ENCODE assay signal across 9 mouse cellular contexts in the genomic region with DNA sequence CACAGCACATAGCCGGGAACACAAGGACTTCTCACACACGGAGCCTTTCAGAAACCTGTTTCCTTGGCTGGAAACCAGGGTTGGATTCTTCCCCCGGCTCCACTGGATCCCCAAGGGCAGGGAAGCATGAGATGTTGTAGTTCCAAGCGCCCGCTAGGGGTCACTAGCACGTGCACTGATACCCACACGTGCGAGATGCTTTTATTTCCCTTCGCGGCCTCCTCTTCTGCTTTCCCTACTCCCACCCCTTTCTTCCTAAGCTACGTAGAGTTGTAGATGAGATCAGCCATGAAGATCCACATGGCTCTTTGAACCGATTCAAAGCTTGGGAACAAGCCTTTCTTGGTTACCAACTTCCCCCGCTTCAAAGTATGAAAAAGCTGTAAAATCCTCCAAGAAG. TPM values are rescaled to one million over a fixed set of nuclear protein-coding genes. Genes with fewer than 3 reads are reported as not detected.
DNase-seq lines count a peak whose midpoint lies in the region; ATAC-seq lines count a peak whose summit lies in the region.
"Had no signal": no experiment of that assay in that cellular context is flagged by ENCODE, and none has a peak within 500 bp of the region (broad histone marks: within the 10 kb centered on the region; RNA-seq: fewer than 3 reads in every experiment).

No protein-coding gene starts in this region.

- no peak overlapping the region for H3K27ac ChIP-seq in midbrain, embryonic 11.5 days (ENCODE audit: low read depth, low read length)
- H3K27ac ChIP-seq in midbrain, embryonic 13.5 days, result no peak overlapping the region
- H3K27ac ChIP-seq: heart, embryonic 15.5 days had no signal

- H3K4me1 ChIP-seq in midbrain, embryonic 11.5 days (ENCODE audit: control insufficient read depth, insufficient read depth, low read length), result no peaks in the 10 kb centered on the region
- H3K4me1 ChIP-seq in midbrain, embryonic 13.5 days (replicated peaks), result peaks cover 3% of the 10 kb centered on the region; the same call in 1 of the 2 replicates

- ATAC-seq in midbrain, embryonic 11.5 days (ENCODE audit: low FRiP score), result no peak
- ATAC-seq in midbrain, embryonic 13.5 days, result no peak
- peak; percentile 90 for ATAC-seq in granulocyte monocyte progenitor cell, adult 5-6 weeks (replicated peaks; ENCODE audit: poor library complexity, severe bottlenecking)

- no peak overlapping the region for H3K9ac ChIP-seq in midbrain, embryonic 11.5 days (ENCODE audit: low read length)
- no peak overlapping the region for H3K9ac ChIP-seq in midbrain, embryonic 13.5 days (replicated peaks)
- H3K9ac ChIP-seq: heart, embryonic 15.5 days had no signal

- no peak overlapping the region for H3K4me2 ChIP-seq in midbrain, embryonic 11.5 days
- H3K4me2 ChIP-seq in midbrain, embryonic 13.5 days (replicated peaks), result no peak overlapping the region
- H3K4me2 ChIP-seq: heart, embryonic 15.5 days had no signal

- peaks cover 3% of the 10 kb centered on the region; the same call in 1 of the 2 replicates for H3K9me3 ChIP-seq in midbrain, embryonic 11.5 days (ENCODE audit: control insufficient read depth, low read length)
- no peaks in the 10 kb centered on the region for H3K9me3 ChIP-seq in midbrain, embryonic 13.5 days
- H3K9me3 ChIP-seq: heart, embryonic 15.5 days had no signal

- DNase-seq in midbrain, embryonic 11.5 days (ENCODE audit: low spot score, missing footprints), result peak; percentile 92
- DNase-seq in T-cell, adult 2 months (ENCODE audit: low spot score), result peak; percentile 42
- peak; percentile 85 to 87 for DNase-seq in cerebellum, postnatal 14 days
- DNase-seq in layer of hippocampus, postnatal 36 days, result peak; percentile 29 to 39
- DNase-seq in naive thymus-derived CD4-positive, alpha-beta T cell, adult 2 months (ENCODE audit: low read depth), result peak; percentile 81
- no peak for DNase-seq in spleen, adult 12 weeks (ENCODE audit: low spot score)

- peaks cover 2% of the 10 kb centered on the region; the same call in 1 of the 2 replicates for H3K27me3 ChIP-seq in midbrain, embryonic 11.5 days (ENCODE audit: control insufficient read depth, insufficient read depth, low read length)
- H3K27me3 ChIP-seq in midbrain, embryonic 13.5 days, result peaks cover 15% of the 10 kb centered on the region; the same call in 1 of the 2 replicates

- 9% methylated on average over 13 of the region's 13 CpGs for WGBS in midbrain, embryonic 11.5 days
- 11% methylated on average over 13 of the region's 13 CpGs for WGBS in midbrain, embryonic 13.5 days

- H3K4me3 ChIP-seq in midbrain, embryonic 11.5 days (ENCODE audit: low read depth, low read length), result no peak overlapping the region
- no peak overlapping the region for H3K4me3 ChIP-seq in midbrain, embryonic 13.5 days (replicated peaks)
- H3K4me3 ChIP-seq: heart, embryonic 15.5 days had no signal

- H3K36me3 ChIP-seq in midbrain, embryonic 11.5 days (ENCODE audit: control insufficient read depth, insufficient read depth, low read length), result no peaks in the 10 kb centered on the region
- H3K36me3 ChIP-seq in midbrain, embryonic 13.5 days, result no peaks in the 10 kb centered on the region
- H3K36me3 ChIP-seq: heart, embryonic 15.5 days had no signal

RNA-seq across cellular contexts. Expression of a gene that starts 40.0 kb away (rescaled TPM):
- not detected in 2 replicates for polyA plus RNA-seq in midbrain, embryonic 11.5 days (2014; fragmentation: Nextera tagmentation; extraction: Ambion mirVana)
- polyA plus RNA-seq in midbrain, embryonic 13.5 days (2015; fragmentation: Nextera tagmentation; extraction: Ambion mirVana), result 0.17 TPM in 1 of 2 replicates, not detected in the other
- not detected in 2 replicates for total RNA-seq in granulocyte monocyte progenitor cell, adult 5-6 weeks (2014; fragmentation: Nextera tagmentation)
- total RNA-seq in granulocyte monocyte progenitor cell, adult 5-6 weeks (2017), result not detected in 2 replicates
- 10 to 100 TPM; 11.9 to 12.1 TPM for total RNA-seq in layer of hippocampus, postnatal 36 days (2021)

Comparison
In these comparisons a context has a peak if more than half of its experiments do, and no peak if none do; other contexts are left out.
1. RNA of a gene that starts 40.0 kb away (total RNA-seq): 11.9 to 12.1 TPM in layer of hippocampus, postnatal 36 days; not detected in granulocyte monocyte progenitor cell, adult 5-6 weeks; every median in the first group is over 10 times any median in the second.